Mouse (Mus musculus) heart, postnatal 4 days (tissue): Measurements from ENCODE around the gene Iqsec1. TPM values are rescaled to one million over a fixed set of nuclear protein-coding genes. Genes with fewer than 3 reads are reported as not detected.

Source experiments
- DNase-seq: peaks from one replicate; pipeline ENCODE4 v3.0.0; 2021
- total RNA-seq, 2 experiments: library from RNA; stranded (reverse); gene quantifications; 2 replicates each; pipeline ENCODE4 v1.2.3; 2021

Iqsec1 gene
- total RNA-seq, 2 experiments from 2014 or later = 150 TPM

DNA sequence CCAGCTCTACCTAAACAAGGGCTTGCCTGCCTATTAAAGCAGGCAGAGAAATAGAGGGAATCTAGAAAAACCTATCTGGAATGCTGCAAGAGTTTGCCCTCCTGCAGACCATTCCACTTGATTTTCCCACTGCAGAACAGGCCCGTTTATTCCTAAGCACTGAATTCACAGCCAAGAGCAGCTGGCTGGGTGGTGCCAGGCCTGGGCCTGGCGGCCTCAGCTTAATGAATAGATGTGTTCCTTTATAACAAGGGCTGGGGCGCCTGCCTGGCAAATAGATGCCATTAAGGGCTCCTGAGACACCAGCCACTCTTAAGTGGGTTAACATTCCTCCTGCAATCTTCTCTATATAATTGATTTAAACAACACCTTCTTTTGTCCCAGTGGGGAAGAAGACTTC, 265.5 kb downstream of the Iqsec1 start:
- DNase-seq = no peak

DNA sequence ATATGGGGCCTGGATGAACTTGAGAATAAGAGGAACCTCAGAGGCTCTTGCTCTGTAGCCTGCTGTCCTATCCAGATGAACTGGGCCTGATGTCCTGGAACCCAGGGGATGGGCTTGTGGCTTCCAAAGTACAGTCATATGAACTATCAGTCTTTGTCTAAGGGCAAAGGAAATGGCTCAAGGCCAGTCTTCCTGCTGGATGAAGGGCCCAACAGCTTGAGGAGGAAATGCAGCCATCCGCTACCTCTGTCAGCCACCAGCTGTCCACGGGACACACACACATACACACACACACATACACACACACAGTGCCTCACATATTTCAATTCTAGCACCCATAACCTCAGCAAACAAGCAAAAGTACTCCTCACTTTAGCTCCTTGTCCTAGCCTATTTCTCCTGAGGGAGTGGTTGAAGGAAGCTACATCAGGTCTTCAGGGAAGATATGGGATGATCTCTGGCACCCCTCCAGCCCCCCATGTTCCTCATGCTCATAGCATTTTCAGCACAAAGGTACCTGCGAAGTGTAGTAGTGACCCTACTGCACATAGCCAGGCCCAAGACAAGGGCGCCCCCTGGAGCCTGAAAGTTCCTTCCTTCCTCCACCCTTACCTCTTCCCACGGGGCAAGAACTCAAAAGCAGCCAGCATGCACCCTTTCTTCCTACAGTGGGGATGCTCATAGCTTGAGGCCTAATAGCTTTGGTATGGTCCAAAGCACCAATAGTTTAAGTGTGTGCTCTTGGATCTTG, 267.3 kb downstream of the Iqsec1 start:
- peak; percentile 81 for DNase-seq

DNA sequence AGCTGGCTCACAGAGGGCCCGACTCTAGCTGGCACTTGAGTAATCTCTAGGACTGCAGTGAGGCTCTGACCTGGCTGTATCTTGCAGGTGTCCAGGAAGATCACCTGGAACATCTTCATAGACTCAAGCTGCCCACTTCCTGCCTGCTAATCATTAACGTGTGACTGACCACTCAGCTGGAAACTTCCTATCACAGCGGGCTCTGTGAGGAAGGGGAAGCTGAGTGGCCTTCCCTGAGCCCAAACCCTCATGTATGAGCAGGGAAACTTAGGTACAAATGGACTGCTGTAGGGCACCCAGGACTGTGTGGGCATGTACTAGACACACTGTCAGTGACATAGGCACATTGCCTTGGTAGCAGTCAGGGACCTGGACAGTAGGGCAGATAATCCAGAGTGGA, 268.3 kb downstream of the Iqsec1 start:
- DNase-seq = no peak

DNA sequence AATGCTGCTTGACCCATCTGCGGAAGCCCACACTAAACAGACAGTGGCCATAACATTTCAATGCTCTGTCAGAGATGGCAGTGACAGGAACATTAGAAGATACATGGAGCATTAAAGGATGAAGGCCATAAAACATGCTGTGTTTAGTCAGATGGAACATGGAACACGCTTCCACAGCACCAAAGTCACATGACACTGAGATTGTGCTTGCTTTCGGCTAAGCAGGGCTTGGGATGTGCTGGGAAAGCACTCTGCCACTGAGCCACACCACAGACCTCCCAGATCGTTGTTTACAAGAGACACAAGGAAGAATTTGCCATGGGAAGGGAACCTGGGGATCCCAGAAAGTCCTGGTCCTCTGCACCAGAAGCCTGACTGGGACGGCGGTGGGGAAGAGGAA, 269.1 kb downstream of the Iqsec1 start:
- DNase-seq = no peak

DNA sequence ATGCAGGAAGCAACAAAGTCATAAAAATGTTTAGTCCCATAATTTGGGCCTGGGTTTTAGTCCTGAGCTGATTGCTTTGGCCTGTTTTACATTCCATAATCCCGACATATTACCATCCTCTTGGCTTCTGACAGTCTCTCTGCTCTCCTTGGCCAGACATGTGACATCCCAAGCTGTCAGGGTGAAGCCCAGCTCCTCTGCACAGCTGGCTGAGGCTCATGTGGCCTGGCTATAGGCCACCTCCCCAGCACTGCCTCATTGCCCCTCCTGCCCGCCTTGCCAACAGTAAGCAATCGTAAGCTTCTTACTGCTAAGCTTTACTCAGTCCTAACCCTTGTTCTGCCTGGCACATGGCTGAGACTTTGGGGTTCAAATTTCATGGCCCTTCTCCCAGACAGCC, 270.0 kb downstream of the Iqsec1 start:
- DNase-seq = peak; percentile 41

DNA sequence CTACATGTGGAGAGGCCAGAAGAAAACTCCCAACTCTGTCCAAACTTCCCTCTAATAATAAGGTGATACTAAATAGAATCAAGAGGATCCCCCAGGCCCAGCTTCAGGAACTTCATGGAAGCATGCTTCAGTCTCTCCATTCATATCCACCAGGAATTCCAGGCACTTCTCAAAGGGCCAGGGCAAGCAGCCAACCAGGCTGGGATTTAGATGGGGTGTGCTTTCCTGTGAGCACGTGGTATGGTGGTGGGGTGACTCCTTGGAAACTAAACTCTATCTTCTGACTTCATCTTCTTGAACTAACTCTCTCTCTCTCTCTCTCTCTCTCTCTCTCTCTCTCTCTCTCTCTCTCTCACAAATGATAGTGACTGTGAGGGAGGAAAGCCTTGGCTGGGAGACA, 270.8 kb downstream of the Iqsec1 start:
- peak; percentile 81 for DNase-seq

DNA sequence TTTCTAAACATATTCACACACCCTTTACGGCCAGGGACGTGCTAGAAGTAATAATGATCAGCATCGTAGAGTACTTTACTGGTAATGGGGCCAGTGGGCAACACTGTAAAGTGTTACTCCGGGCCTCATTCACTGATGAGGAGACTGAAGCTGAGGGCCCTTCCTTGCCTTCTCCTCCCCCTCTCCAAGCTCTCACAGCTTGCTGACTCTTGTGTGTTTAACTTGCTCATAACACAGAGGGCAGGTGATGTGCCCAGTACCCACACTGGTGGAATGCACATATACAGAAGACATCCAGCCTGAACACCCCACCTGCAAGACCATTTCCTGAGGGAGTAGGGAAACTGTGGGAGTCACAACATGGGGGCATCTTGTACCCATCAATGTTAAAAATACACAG, 271.6 kb downstream of the Iqsec1 start:
- DNase-seq = no peak

DNA sequence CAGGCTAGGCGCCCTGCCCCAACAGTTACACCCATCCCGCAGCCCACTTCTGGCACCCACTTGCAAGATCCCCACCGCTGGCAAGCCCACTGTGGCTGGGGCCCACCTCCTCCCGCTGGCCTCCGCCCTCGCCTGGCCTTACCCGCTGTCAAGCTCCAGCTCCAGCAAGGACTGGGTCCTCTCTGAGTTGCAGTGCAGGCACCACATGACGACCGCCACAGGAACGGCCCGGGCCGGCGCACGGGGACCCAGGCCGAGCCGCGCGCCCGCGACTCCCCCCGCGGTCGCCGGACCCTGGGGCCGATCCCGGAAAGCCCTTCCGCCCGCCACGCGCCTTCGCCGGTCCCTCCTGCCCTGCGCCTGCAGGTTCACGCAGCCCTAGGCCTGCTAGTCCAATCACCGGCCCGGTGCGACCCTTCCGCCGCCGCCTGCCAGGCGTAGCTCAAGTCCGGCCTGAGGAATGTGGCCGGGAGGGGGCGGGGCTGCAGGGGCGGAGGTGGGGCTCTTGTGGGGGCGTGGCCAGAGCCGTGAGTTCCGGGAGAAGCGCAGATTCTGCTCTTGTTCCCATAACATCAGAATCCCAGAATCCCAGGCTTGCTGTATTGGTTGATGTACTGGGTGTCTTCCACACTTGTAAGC, 272.3 kb downstream of the Iqsec1 start:
- peak; percentile 89 for DNase-seq

DNA sequence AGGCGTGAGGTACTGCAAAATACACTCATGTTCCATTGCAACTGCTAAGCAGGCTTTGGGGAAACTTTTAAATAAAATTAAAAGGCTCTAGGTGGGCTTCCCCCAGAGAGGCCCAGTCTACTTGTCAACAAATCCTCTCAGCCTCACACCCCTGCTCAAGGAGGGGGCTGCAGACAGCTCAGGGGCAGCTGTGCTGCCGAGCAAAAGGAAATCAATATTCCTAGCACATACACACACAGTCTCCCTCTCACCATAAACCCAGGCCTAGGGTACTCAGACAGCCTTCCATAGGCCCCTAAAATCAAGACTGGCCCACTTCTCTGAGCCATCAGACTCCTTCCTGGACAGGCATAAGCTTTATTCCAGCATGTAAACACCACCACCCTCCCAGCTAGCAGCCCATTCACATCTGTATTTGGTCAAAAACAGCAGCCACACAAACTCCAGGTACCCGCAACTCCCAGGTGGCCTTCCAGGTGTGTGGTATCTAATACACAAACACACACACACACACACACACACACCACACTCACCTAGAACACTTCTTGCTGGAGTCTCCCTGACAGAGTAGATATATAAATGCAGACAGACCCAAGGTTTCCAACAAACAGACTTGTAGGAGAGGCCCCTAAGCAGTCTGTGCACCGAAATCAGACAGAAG, 273.1 kb downstream of the Iqsec1 start:
- no peak for DNase-seq

DNA sequence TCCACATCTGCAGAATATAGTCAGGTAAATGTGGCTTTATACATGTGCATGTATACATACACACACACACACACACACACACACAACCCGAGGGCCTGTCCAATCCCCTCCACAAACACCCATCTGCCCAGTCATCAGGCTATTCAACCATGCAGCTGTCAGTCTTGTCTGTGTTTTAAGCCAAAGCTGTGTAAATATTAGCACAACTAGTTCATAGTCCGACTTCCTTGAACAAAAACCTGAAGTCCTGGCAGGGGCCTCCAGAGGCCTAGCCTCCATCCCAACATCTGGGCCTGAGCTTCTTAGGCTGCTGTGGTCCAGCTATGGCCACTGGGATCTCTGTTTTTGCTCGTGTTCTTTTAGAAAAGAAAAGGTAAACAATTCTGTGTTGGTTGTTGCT, 274.8 kb downstream of the Iqsec1 start:
- DNase-seq = no peak

DNA sequence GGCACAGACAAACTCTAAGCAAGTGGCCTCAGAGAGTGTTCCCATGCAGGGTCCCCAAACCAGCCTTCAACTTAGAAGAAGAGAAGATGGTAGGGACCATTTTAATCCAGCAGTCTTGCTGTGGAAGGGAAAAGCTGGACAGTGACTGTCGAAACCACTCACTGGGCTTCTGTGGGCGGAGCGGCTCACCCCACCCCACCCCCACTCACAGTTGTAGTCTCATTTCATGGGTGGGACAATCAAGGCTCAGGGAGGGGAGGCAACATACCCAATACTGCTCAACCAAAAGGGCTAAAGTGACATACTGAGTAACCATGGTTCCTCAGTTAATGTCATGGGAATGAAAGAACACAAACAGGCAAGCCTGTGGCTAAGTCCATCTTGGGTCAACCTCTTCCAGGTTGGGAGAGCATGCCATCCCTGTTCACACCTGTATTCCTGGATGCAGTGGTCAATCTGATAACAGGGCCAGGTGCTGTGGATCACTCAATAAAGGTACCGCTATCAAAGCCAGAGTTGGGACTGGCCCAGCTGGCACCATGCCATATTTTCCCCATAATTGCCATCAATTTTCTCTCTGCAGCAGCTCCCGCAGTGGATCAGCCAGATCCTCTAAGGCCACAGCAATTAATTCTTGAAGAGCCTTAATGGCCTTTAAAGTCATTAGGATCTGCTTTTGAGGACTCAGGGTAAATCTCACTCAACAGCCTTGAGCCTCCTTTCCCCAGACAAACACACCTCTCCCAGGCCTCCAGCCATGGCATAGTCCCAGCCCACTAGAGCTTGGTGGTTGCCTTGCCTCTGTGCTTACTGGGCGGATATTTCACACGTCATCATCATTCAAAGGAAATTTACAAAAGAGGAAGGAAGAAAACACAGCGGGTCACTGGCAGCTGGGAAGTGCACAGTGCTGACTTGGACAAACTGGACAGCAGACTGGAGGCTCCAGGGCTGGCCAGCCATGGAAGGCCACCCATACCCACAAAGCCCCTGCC, 275.7 kb downstream of the Iqsec1 start:
- peak; percentile 53 for DNase-seq

DNA sequence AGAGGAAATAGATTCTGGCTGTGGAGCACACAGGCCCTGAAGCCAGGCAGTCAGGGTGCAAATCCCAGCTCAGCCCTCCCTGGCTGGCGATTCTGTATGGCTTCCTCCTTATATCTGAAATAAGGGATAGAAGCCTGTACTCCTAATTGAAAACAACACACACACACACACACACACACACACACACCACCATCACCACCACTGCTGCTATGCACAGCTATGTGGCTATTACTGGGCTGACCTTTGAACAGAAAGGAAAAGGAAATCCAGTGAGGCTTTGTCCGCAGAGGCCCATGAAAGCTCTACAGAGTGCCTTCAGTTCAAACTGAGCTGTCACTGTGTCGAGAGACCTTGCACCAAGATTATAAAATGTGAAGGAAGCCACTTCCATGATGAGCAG, 276.4 kb downstream of the Iqsec1 start:
- DNase-seq = no peak

DNA sequence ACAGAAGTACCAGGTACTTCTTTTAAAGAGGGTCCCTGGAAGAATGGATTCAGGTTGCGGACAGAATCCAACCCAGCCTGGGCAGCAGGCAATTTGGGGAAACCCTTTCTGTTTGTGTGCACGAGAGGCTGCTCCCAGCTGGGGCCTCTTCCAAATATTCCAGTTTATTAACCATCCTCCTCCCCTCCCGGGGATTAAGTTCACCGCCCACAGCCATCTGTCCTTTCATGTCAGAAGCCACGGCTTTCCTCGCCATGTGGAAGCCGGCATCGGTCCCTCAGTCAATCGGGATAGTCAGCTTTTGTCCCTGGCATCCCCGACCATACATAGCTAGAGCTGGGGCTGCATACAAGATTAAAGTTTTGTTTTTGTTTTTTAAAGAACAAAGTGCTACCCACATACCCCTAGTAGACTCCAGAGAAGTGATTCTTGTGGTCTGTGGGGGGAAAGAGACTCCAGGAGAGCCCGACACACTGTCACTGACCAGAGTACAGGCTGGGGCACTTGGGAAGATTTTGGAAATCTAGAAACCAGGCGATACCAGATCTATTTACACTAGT, 276.9 kb downstream of the Iqsec1 start:
- DNase-seq = no peak

DNA sequence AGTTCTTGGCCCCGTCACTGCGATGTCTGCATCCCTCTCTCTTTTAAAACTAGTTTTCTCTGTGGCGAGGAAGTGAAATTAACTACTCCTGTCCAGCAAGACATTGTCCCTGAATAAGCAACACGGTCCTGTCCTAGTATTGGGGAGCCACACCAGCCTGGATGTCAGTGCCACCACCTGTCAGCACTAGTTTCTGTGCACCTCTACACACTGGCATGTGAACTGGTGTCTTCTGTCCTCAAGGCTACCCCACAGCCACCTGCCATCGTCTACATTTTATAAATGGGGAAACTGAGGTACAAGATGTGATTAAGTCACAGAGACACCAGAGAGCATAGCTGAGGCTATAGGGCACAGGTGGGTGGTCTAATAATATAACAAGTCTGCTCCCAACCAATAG, 277.7 kb downstream of the Iqsec1 start:
- no peak for DNase-seq

DNA sequence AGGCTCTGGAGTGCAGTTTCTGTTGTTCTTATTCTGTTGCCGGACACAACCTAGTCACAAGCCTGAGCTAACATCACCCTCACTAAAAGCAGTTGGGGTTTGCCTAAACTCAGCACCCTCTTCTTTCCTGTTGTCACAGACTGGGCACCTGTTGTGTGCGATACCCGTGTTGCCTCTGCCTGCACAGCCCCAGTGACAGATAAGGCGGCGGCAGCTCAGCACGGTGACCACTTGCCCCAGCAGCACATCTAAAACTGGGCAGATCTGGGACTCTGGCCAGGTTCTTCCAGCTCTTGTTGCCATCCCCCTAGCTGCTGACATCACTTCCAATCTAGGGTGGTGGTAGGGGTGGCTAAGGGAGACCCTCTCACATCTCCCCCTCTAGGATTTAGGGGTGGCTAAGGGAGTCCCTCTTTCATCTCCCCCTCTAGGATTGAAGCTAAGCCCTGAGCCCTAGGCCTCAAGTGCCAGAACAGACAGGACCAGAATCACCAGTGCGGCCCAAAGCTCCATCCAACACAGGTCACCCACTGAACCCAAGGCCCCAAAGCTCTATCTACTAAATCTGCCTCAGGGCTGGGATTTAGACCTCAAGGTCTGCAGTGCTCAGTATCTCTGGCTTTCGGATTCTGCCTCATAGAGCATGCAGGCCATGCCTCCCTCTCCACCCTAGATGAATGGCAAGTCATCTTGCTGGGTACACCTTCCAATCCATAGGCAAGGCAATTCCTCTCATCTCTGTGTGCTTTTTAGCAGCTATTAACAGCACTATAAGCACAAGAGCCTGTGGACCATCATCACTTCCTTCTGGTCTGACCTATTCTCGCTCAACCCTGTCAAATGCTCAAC, 278.3 kb downstream of the Iqsec1 start:
- peak; percentile 67 for DNase-seq

DNA sequence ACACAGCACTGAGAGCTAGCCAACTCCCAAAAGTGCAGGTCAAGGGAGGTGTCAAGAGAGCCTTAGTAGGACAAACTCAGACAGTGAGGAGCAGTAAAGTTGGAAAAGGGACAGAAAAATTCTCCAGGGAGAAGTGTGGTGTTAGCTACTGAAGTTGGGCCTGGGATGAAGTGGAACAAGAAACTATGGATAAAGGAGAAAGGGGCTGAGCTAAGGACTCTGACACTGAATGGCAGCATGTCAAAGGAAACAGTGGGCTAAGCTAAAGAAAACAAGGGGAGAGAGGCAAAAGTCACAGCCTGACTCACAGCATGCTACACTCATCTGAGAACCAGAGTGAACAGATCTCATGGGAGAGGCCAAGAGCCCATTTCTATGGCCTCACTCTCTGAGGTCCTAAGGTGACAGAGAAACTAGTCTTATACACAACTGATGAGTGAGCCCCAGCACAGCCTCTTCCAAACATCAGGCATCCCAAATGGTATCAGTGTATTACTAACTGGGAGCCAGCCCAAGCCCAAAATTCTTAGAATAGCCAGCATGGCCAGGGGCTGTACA, 280.3 kb downstream of the Iqsec1 start:
- no peak for DNase-seq

DNA sequence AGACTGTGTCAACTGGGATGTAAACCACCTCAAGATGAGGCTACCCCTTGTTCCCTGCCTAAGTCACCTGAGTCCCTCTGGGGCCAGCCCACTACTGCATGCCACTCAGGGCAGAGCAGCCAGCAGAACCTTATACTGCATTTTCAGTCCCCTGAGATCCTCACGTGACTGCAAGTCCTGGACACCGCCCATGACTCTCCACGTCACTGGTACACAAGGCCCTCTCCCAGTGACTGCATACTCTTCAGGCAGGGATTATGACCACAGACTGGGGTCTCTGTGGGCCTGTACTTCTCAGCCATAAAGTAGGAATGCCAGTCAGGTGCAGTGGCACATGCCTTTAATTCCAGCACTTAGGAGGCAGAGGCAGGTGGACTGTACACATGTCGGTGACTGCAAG, 281.3 kb downstream of the Iqsec1 start:
- peak; percentile 71 for DNase-seq

DNA sequence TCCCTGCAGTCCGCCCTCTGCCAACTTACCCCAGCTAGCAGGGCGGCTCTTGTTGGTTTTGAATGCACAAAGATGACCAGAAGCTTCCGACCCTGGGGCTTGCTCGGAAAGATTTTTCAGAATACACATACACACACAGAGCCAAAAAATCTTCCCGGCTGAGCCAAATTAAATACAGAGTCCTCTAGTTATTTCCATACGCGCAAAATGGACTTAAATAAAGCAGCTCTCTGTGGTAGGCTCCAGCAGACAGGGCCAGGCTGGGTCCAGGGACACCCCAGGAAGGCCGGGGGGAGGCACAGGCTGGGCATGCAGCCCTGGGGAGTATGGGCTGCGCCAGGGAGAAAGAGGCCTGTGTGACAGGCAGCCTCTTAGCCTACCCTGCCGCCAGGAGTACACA, 282.0 kb downstream of the Iqsec1 start:
- peak; percentile 66 for DNase-seq

DNA sequence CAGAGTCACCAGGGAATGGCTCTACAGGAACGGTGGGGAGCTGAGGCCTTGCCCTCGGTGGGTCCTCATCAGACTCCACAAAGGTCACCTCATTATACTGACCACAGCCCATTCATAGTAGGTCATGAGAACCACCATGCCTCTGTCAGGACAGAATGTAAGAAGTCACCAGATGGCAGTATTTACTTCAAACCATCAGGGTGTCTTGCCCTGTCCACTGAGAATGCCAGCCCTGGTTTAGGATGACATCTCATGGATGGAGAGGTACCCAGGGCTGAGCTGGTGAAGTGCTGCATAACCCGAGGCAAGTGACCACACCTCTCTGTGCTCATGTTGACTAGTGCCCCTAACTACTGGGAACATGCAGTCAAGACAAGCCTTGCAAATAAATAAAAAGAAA, 282.7 kb downstream of the Iqsec1 start:
- DNase-seq = no peak

DNA sequence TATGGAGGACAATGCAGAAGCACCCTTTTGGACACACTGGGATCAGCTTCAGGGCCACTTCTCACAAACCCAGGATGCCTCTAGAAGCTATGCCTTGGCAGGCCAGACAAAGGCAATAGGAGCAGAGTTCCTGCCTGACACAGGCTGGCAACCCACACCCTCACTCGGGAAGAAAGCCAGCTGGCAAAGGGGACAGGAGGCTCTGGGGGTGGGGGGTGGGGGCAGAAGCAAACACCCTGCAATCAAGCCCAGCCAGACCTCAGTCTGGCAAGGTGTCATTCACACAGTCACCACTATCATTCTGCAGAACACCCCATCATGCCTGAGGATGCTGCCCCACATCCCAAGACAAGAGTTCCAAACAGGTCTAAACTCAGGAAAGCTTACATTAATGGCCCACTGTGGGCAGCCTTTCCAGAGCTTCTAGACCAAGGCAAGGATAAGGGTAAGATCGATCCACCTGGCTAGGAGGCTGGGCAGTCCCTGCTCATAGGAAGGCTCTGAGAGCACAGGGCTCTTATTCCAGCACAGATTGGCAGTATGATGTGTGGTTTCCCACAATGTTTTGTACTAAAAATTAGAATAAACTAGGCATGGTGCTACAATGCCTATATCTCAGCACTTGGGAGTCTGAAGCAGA, 283.7 kb downstream of the Iqsec1 start:
- DNase-seq = peak; percentile 88
